Mouse (Mus musculus) large intestine, adult 2 months (tissue): ENCODE data around the gene Aldh3a2. TPM values are rescaled to one million over a fixed set of nuclear protein-coding genes. Genes with fewer than 3 reads are reported as not detected.
"Not testable (repeated sequence)": the region's sequence is repeated elsewhere in the genome, so short reads cannot be mapped to it uniquely, and the experiment has no call there.

Experiments
- DNase-seq: peaks from one replicate; pipeline ENCODE4 v3.0.0-alpha.2; 2012; ENCODE audit warnings: low read depth, low spot score
- WGBS: fragments of 180-500 bp; shearing (Covaris S2); methylation state at CpG from one replicate; pipeline ENCODE4 v1.1.7; 2018; 5-methylcytosine and 5-hydroxymethylcytosine counted together
- polyA plus RNA-seq: library from polyadenylated mRNA; depleted of rRNA; stranded (reverse); fragments of >200 nt; gene quantifications from 2 replicates; pipeline ENCODE4 v1.2.3, GENCODE M21; 2012

Aldh3a2 gene
- polyA plus RNA-seq, 1 experiment, result 65.4 TPM

- no peak for DNase-seq
- 81% methylated on average over 9 of the region's 9 CpGs for WGBS
Observed at GRCm38 (mm10) chr11:61222971-61223745, 44.1 kb downstream of the Aldh3a2 start.

DNA sequence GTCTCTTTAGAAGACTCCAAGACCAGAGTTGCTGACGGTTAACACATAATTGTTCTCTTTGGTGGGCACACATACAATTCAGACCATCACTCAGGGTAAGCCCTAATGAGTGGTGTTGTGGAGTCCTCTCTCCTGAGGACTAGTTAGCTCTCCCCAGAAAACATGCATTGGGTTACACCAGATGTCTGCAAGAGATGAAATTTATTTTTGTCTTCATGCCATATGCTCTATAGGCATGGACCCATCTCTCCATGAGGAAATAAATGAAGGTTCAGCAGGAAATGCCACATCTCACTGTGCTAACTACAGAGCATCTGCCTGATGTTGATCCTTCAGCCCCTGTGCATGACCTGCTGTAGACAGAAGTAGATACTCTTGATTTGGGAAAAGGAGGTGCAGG lies 45.3 kb downstream of the Aldh3a2 start:
- DNase-seq, result no peak
- WGBS, result 84% methylated on average over 1 of the region's 1 CpGs

GRCm38 (mm10) chr11:61220156-61220881 lies 46.9 kb downstream of the Aldh3a2 start:
- no peak for DNase-seq
- WGBS, result 40% methylated on average over 9 of the region's 9 CpGs

GRCm38 (mm10) chr11:61215936-61216335 lies 51.3 kb downstream of the Aldh3a2 start:
- 71% methylated on average over 3 of the region's 3 CpGs for WGBS
- DNase-seq, result no peak

- no peak for DNase-seq
Observed at GRCm38 (mm10) chr11:61212102-61212501, 55.2 kb downstream of the Aldh3a2 start.

DNA sequence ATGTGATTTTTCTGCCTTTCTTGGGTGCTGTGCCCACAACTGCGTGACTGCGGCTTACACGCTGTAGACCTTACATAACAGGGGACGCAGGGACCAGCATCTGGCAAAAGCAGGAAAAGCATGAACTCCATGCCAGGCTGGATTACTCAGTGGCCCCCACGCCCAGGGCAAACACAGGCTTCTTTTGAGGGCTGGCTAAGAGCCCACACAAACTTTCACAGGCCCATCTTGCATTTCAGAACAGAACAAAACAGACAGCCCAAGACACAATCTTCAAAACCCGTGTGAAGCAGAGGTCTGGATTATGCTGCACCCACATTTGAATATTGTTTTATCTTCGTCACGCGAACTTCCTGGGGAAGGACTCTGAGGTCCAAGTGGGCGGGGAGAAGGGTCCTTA lies 58.9 kb downstream of the Aldh3a2 start:
- WGBS, result 29% methylated on average over 10 of the region's 10 CpGs
- DNase-seq, result no peak

More at GRCm38 (mm10) chr11:61212102-61212501, 55.2 kb downstream of the Aldh3a2 start:
- 39% methylated on average over 20 of the region's 20 CpGs for WGBS

DNA sequence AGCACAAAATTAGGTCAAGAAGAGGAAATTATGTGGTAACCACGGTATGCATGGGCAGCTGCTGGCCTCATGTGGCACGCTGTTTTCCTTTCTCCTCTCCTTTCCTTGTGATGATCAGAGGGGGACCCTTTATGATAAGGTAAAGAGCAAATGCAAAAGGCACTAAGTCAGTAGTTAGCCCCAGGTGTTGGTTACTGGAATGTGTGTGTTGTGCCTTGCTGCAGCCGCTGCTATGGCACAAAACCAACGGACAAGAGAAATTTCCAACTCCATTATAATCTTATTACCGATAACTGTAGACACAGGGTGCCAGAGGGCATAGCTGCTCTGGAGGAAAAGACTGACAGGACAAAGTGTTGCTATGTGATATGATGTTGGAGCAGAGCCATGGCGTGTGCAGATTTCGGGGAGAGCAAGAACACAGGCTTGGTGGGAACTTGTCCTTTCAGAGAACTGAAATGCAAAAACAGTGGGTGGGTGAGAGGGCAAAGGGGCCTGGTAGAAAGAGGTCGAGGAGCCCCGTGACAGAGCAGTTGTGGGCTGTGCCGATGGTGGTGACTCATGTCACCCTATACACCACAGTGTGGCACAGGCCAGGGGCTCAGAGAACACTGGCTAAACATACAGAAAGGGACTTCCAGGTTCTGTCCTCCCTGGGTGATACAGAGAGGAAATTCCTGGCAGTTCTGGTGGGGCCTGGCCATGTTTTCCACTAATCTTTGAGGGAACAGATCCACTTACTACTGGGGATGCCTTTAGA lies 59.6 kb downstream of the Aldh3a2 start, which contains the start of gene Aldh3a1:
TSS of gene Aldh3a1 (plus strand) at position 51 of the 760 bp plus-strand sequence.
- no peak for DNase-seq
- WGBS, result 74% methylated on average over 10 of the region's 10 CpGs

DNA sequence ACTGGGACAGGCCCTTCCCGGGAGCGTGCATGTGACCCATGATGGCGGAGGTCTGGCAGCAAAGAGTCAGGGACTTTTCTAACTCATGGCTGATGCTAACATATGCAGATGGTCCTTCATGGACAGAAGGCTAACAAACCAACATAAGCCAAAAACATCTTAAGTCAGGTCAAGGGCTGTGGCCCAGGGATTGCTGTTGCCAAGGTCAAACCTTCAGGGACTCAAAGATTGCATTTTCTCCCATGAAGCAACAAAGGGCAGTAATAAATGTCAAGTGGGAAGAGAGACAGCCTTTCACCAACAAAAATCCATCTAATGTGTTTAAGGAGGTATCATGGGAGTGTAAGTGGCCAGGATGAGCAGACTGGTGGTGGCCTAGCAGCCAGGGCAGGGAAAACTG lies 61.1 kb downstream of the Aldh3a2 start:
- 97% methylated on average over 3 of the region's 3 CpGs for WGBS
- DNase-seq, result no peak

GRCm38 (mm10) chr11:61205167-61205950 lies 61.9 kb downstream of the Aldh3a2 start:
- WGBS, result 83% methylated on average over 10 of the region's 10 CpGs
- no peak for DNase-seq

GRCm38 (mm10) chr11:61202810-61203209 lies 64.5 kb downstream of the Aldh3a2 start:
- no peak for DNase-seq
- 67% methylated on average over 2 of the region's 2 CpGs for WGBS

GRCm38 (mm10) chr11:61202186-61202585 lies 65.1 kb downstream of the Aldh3a2 start:
- DNase-seq, result no peak
- 89% methylated on average over 6 of the region's 6 CpGs for WGBS

DNA sequence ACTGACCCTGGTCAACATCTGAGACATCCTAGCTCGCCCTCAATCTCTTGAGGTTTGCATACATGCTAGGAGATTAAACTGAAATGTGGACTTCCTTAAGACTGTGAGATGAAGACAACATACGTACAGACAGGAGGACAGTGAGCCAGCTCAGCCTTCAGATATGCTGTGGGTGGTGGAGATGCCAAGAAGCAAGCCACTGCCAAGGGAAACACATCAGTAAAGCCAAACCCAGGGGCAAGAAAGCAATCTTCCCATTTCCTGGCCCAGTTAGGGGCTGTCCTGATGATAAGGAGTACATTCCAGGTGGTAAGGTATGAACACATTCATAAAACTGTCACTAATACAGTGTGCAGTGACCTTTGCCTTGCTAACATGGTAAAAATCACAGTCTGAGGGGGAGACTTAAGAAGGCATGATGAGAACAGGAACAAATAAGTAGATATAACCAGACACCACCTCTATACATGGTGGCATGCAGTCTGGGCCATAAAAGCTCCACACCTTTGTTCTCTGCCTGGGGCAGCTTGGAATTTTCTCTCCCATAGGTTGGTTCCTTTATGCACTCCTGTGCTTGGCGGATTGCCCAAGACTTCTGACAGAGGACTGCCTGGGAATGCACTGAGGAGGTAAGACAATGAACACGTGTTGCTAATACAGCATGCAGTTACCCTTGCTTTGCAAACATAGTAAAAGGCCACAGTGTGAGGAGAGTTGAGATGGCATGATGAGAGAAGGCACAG lies 67.5 kb downstream of the Aldh3a2 start:
- 28% methylated on average over 4 of the region's 4 CpGs for WGBS
- DNase-seq, result peak; percentile 77

DNA sequence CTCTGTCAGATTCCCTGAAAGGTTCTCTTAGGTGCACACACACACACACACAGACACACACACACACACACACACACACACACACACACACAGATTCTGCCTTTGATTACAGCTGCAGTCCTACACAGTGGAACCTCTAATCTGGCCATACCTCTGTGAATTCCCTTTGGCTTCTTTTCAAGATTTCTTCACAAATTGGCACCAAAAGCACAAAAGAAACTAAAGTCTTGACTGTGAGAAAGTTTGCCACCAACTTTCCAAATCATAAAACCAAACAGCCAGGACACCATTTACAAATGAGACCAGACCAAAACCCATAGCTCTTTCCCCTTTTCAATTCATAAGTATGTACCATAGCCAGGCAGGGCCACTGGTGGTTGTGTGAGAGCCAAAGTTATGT lies 69.3 kb downstream of the Aldh3a2 start:
- no peak for DNase-seq

GRCm38 (mm10) chr11:61196616-61197353 lies 70.5 kb downstream of the Aldh3a2 start:
- 79% methylated on average over 14 of the region's 14 CpGs for WGBS
- no peak for DNase-seq

GRCm38 (mm10) chr11:61193392-61193791 lies 73.9 kb downstream of the Aldh3a2 start:
- WGBS, result 2% methylated on average over 9 of the region's 9 CpGs
- peak; percentile 54 for DNase-seq

GRCm38 (mm10) chr11:61192779-61193178 lies 74.5 kb downstream of the Aldh3a2 start:
- no peak for DNase-seq
- 90% methylated on average over 2 of the region's 2 CpGs for WGBS

- not testable (repeated sequence) for DNase-seq
- WGBS, result 76% methylated on average over 7 of the region's 10 CpGs
Observed at GRCm38 (mm10) chr11:61192123-61192522, 75.1 kb downstream of the Aldh3a2 start.

DNA sequence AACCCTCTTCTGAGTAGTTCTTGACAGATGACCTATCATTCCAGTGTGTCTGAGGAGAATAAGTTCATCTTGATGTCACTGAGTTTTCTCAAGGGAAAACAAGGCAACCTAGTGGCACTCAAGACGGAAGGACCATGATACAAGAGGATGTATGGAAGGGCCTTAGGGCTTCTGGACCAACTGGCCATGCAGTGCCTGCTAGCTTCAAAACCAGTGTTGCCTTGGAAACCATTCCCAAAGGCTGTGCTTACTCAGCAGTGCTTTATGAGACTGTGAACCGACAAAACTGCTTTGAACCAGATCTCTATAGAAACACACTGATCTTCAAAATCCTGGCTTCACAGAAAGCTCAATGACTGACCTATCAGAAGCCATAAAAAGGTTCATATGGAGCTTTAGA lies 76.5 kb downstream of the Aldh3a2 start:
- no peak for DNase-seq
- WGBS, result 61% methylated on average over 2 of the region's 2 CpGs
